Mouse (Mus musculus): ENCODE measurements around the gene Ubap2l. TPM values are rescaled to one million over a fixed set of nuclear protein-coding genes. Genes with fewer than 3 reads are reported as not detected.

The Ubap2l gene
- polyA plus RNA-seq, 1 experiment: 77.5 TPM

DNA sequence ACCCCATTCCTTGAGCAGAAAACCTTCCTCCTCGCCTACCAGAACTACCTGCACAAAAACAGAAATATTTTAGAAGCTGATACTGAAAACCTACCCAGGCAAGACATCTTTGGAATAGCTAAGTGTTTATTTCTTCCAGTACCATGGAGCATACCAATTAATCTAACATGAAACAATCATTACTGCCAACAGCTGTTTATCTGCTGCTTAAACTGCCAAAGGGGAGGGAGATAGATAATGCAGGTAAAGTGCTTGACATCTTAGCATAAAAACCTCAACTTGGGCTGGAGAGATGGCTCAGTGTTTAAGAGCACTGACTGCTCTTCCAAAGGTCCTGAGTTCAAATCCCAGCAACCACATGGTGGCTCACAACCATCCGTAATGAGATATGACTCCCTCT, 17.8 kb downstream of the Ubap2l start:
- Histone ChIP-seq H3K4me3 (no peak overlapping the region), H3K27me3 (ENCODE audit: control insufficient read depth, insufficient read depth, insufficient read length) (no peaks in the 10 kb centered on the region), H3K79me2 (ENCODE audit: control insufficient read depth, insufficient read depth) (no peaks in the 10 kb centered on the region), H3K4me2 (ENCODE audit: low read depth) (no peak overlapping the region), H3K36me3 (ENCODE audit: control insufficient read depth, insufficient read depth) (peaks cover 90% of the 10 kb centered on the region), H3ac (ENCODE audit: control insufficient read depth, insufficient read length) (no peak overlapping the region)
- TF ChIP-seq USF1 (IDR thresholded peaks at IDR 0.05; ENCODE audit: low read depth): no peak
- no peak for TF ChIP-seq MYOG (IDR thresholded peaks at IDR 0.05; ENCODE audit: control insufficient read depth in 1 of 3, insufficient read depth in 1 of 3, insufficient read length in 2 of 3, low read depth in 2 of 3)
- TF ChIP-seq MAX (IDR thresholded peaks at IDR 0.05; ENCODE audit: low read depth): no peak

GRCm38 (mm10) chr3:90016626-90017025, 35.8 kb downstream of the Ubap2l start:
- Histone ChIP-seq H3K79me2 (ENCODE audit: control insufficient read depth, insufficient read depth) (no peaks in the 10 kb centered on the region), H3K4me3 (no peak overlapping the region), H3K36me3 (ENCODE audit: control insufficient read depth, insufficient read depth) (peaks cover 96% of the 10 kb centered on the region), H3ac (ENCODE audit: control insufficient read depth, insufficient read length) (no peak overlapping the region), H3K4me2 (ENCODE audit: low read depth) (no peak overlapping the region), H3K27me3 (ENCODE audit: control insufficient read depth, insufficient read depth, insufficient read length) (no peaks in the 10 kb centered on the region)
- no peak for TF ChIP-seq POLR2A (IDR thresholded peaks at IDR 0.05; ENCODE audit: insufficient read length, low read depth)
- TF ChIP-seq CEBPB (IDR thresholded peaks at IDR 0.05; ENCODE audit: insufficient read depth, poor library complexity, severe bottlenecking): no peak
- no peak for TF ChIP-seq MYOD1 (IDR thresholded peaks at IDR 0.05; ENCODE audit: control insufficient read depth in 1 of 3, insufficient read length in 2 of 3, low read depth in 2 of 3)
- no peak for TF ChIP-seq TCF12 (IDR thresholded peaks at IDR 0.05; ENCODE audit: insufficient read depth, poor library complexity, severe bottlenecking)
- TF ChIP-seq E2F4 (IDR thresholded peaks at IDR 0.05; ENCODE audit: insufficient read depth): no peak
- no peak for TF ChIP-seq MYOG (IDR thresholded peaks at IDR 0.05; ENCODE audit: control insufficient read depth in 1 of 3, insufficient read depth in 1 of 3, insufficient read length in 2 of 3, low read depth in 2 of 3)
- no peak for TF ChIP-seq REST (IDR thresholded peaks at IDR 0.05; ENCODE audit: insufficient read depth, insufficient read length)
- no peak for TF ChIP-seq POLR2AphosphoS2 (IDR thresholded peaks at IDR 0.05; ENCODE audit: insufficient read length, low read depth)
- no peak for TF ChIP-seq USF1 (IDR thresholded peaks at IDR 0.05; ENCODE audit: low read depth)
- no peak for TF ChIP-seq SRF (IDR thresholded peaks at IDR 0.05; ENCODE audit: control insufficient read depth, insufficient read length, low read depth)
- no peak for TF ChIP-seq MAX (IDR thresholded peaks at IDR 0.05; ENCODE audit: low read depth)
- no peak for TF ChIP-seq TCF3 (IDR thresholded peaks at IDR 0.05; ENCODE audit: insufficient read length, low read depth)

DNA sequence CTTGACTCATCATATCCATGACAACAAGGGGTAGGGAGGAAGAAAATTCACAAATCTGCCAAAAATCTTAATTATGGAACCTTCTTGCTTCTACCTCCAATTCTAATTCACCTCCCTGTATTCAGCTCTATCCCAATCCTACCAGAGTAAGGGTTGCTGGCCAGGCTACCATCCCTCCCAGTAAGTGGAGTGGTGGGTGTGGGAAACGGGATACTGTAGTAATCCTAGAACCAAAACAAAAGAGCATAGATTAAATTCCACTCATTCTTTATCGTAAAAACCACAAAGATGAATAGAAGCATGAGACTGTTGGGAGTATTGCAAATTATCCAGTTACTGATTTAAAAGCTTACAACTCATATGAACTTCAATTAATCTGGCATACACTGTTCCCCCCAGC, 42.1 kb downstream of the Ubap2l start:
- Histone ChIP-seq H3ac (ENCODE audit: control insufficient read depth, insufficient read length) (no peak overlapping the region), H3K4me2 (ENCODE audit: low read depth) (no peak overlapping the region), H3K4me3 (no peak overlapping the region), H3K79me2 (ENCODE audit: control insufficient read depth, insufficient read depth) (peaks cover 5% of the 10 kb centered on the region), H3K27me3 (ENCODE audit: control insufficient read depth, insufficient read depth, insufficient read length) (no peaks in the 10 kb centered on the region), H3K36me3 (ENCODE audit: control insufficient read depth, insufficient read depth) (peaks cover 90% of the 10 kb centered on the region)
- TF ChIP-seq REST (IDR thresholded peaks at IDR 0.05; ENCODE audit: insufficient read depth, insufficient read length): no peak
- no peak for TF ChIP-seq TCF12 (IDR thresholded peaks at IDR 0.05; ENCODE audit: insufficient read depth, poor library complexity, severe bottlenecking)
- TF ChIP-seq USF1 (IDR thresholded peaks at IDR 0.05; ENCODE audit: low read depth): no peak

- no peak overlapping the region for H3K4me3 ChIP-seq
- peaks cover 5% of the 10 kb centered on the region for H3K79me2 ChIP-seq (ENCODE audit: control insufficient read depth, insufficient read depth)
- H3K27me3 ChIP-seq (ENCODE audit: control insufficient read depth, insufficient read depth, insufficient read length): no peaks in the 10 kb centered on the region
- H3K36me3 ChIP-seq (ENCODE audit: control insufficient read depth, insufficient read depth): peaks cover 71% of the 10 kb centered on the region
- no peak overlapping the region for H3ac ChIP-seq (ENCODE audit: control insufficient read depth, insufficient read length)
- TF ChIP-seq REST (IDR thresholded peaks at IDR 0.05; ENCODE audit: insufficient read depth, insufficient read length) (no peak), POLR2A (IDR thresholded peaks at IDR 0.05; ENCODE audit: insufficient read length, low read depth) (no peak), SRF (IDR thresholded peaks at IDR 0.05; ENCODE audit: control insufficient read depth, insufficient read length, low read depth) (no peak), POLR2AphosphoS2 (IDR thresholded peaks at IDR 0.05; ENCODE audit: insufficient read length, low read depth) (no peak), MYOG (IDR thresholded peaks at IDR 0.05; ENCODE audit: control insufficient read depth in 1 of 3, insufficient read depth in 1 of 3, insufficient read length in 2 of 3, low read depth in 2 of 3) (no peak)
- H3K4me2 ChIP-seq (ENCODE audit: low read depth): no peak overlapping the region
These were observed 48.2 kb downstream of the Ubap2l start for GRCm38 (mm10) chr3:90004091-90004796.

GRCm38 (mm10) chr3:89999830-90000229, 52.6 kb downstream of the Ubap2l start:
- H3K79me2 ChIP-seq (ENCODE audit: control insufficient read depth, insufficient read depth): peaks cover 18% of the 10 kb centered on the region
- peak overlapping the region; percentile 87 for H3K4me2 ChIP-seq (ENCODE audit: low read depth)
- no peak for TF ChIP-seq SRF (IDR thresholded peaks at IDR 0.05; ENCODE audit: control insufficient read depth, insufficient read length, low read depth)
- no peak for TF ChIP-seq MYOG (IDR thresholded peaks at IDR 0.05; ENCODE audit: control insufficient read depth in 1 of 3, insufficient read depth in 1 of 3, insufficient read length in 2 of 3, low read depth in 2 of 3)
- TF ChIP-seq CEBPB (IDR thresholded peaks at IDR 0.05; ENCODE audit: insufficient read depth, poor library complexity, severe bottlenecking): no peak
- no peak for TF ChIP-seq REST (IDR thresholded peaks at IDR 0.05; ENCODE audit: insufficient read depth, insufficient read length)
- TF ChIP-seq POLR2A (IDR thresholded peaks at IDR 0.05; ENCODE audit: insufficient read length, low read depth): no peak
- no peak for TF ChIP-seq USF1 (IDR thresholded peaks at IDR 0.05; ENCODE audit: low read depth)
- TF ChIP-seq E2F4 (IDR thresholded peaks at IDR 0.05; ENCODE audit: insufficient read depth): no peak
- TF ChIP-seq POLR2AphosphoS2 (IDR thresholded peaks at IDR 0.05; ENCODE audit: insufficient read length, low read depth): no peak
- TF ChIP-seq TCF12 (IDR thresholded peaks at IDR 0.05; ENCODE audit: insufficient read depth, poor library complexity, severe bottlenecking): no peak
- TF ChIP-seq MAX (IDR thresholded peaks at IDR 0.05; ENCODE audit: low read depth): no peak
- no peak for TF ChIP-seq TCF3 (IDR thresholded peaks at IDR 0.05; ENCODE audit: insufficient read length, low read depth)
- no peak for TF ChIP-seq MYOD1 (IDR thresholded peaks at IDR 0.05; ENCODE audit: control insufficient read depth in 1 of 3, insufficient read length in 2 of 3, low read depth in 2 of 3)
- no peak overlapping the region for H3ac ChIP-seq (ENCODE audit: control insufficient read depth, insufficient read length)
- no peak overlapping the region for H3K4me3 ChIP-seq
- peaks cover 54% of the 10 kb centered on the region for H3K36me3 ChIP-seq (ENCODE audit: control insufficient read depth, insufficient read depth)
- no peaks in the 10 kb centered on the region for H3K27me3 ChIP-seq (ENCODE audit: control insufficient read depth, insufficient read depth, insufficient read length)

Measured in myocyte (in vitro differentiated cells).